Mouse (Mus musculus): ENCODE measurements at regions not wholly inside any gene's neighbourhood (a gene's known extent, or its start where the extent isn't known, plus 50 kb on each side); places are given as distances from the start of the nearest gene placed in this dataset.

GRCm38 (mm10) chr11:57958233-57958632 is 50.6 kb upstream of the Larp1 start:
- H3K27ac ChIP-seq: peak overlapping the region; percentile 97
- ATAC-seq (ENCODE audit: low read depth): no peak
- peaks cover 95% of the 10 kb centered on the region for H3K4me1 ChIP-seq (replicated peaks)
- no peaks in the 10 kb centered on the region for H3K36me3 ChIP-seq
- no peaks in the 10 kb centered on the region for H3K27me3 ChIP-seq
- H3K9ac ChIP-seq: peak overlapping the region; percentile 39
- 48% methylated on average over 7 of the region's 7 CpGs for WGBS (ENCODE audit: insufficient replicate concordance)
- H3K9me3 ChIP-seq (replicated peaks): no peaks in the 10 kb centered on the region
- no peak overlapping the region for H3K4me3 ChIP-seq (replicated peaks)
- peak overlapping the region; percentile 52 for H3K4me2 ChIP-seq
- DNase-seq: no peak

- Histone ChIP-seq H3K27me3 (no peaks in the 10 kb centered on the region), H3K9me3 (replicated peaks) (no peaks in the 10 kb centered on the region), H3K27ac (peak overlapping the region; percentile 97), H3K9ac (no peak overlapping the region), H3K36me3 (no peaks in the 10 kb centered on the region), H3K4me1 (replicated peaks) (peaks cover 99% of the 10 kb centered on the region), H3K4me2 (no peak overlapping the region), H3K4me3 (replicated peaks) (no peak overlapping the region)
- WGBS (ENCODE audit: insufficient replicate concordance): 76% methylated on average over 9 of the region's 9 CpGs
- ATAC-seq (ENCODE audit: low read depth): no peak
- DNase-seq: no peak
Measured at GRCm38 (mm10) chr11:57956909-57957308, 52.0 kb upstream of the Larp1 start.

GRCm38 (mm10) chr11:57956076-57956475 is 52.8 kb upstream of the Larp1 start:
- H3K4me2 ChIP-seq: no peak overlapping the region
- ATAC-seq (ENCODE audit: low read depth): no peak
- no peak overlapping the region for H3K4me3 ChIP-seq (replicated peaks)
- peak overlapping the region; percentile 97 for H3K27ac ChIP-seq
- no peaks in the 10 kb centered on the region for H3K27me3 ChIP-seq
- no peaks in the 10 kb centered on the region for H3K9me3 ChIP-seq (replicated peaks)
- H3K36me3 ChIP-seq: no peaks in the 10 kb centered on the region
- peaks cover 99% of the 10 kb centered on the region for H3K4me1 ChIP-seq (replicated peaks)
- DNase-seq: no peak
- 72% methylated on average over 2 of the region's 2 CpGs for WGBS (ENCODE audit: insufficient replicate concordance)
- H3K9ac ChIP-seq: peak overlapping the region; percentile 64

GRCm38 (mm10) chr11:57955476-57955875 is 53.4 kb upstream of the Larp1 start:
- WGBS (ENCODE audit: insufficient replicate concordance): 76% methylated on average over 7 of the region's 7 CpGs
- Histone ChIP-seq H3K9ac (peak overlapping the region; percentile 78), H3K36me3 (no peaks in the 10 kb centered on the region), H3K4me2 (peak overlapping the region; percentile 66), H3K4me3 (replicated peaks) (no peak overlapping the region), H3K4me1 (replicated peaks) (peaks cover 96% of the 10 kb centered on the region), H3K27ac (peak overlapping the region; percentile 97), H3K27me3 (no peaks in the 10 kb centered on the region), H3K9me3 (replicated peaks) (no peaks in the 10 kb centered on the region)
- no peak for ATAC-seq (ENCODE audit: low read depth)
- DNase-seq: no peak

GRCm38 (mm10) chr11:57954510-57955184 is 54.2 kb upstream of the Larp1 start:
- Histone ChIP-seq H3K4me3 (replicated peaks) (peak overlapping the region; percentile 36), H3K9me3 (replicated peaks) (no peaks in the 10 kb centered on the region), H3K27ac (peak overlapping the region; percentile 97), H3K36me3 (no peaks in the 10 kb centered on the region), H3K4me2 (peak overlapping the region; percentile 66), H3K27me3 (no peaks in the 10 kb centered on the region), H3K4me1 (replicated peaks) (peaks cover 96% of the 10 kb centered on the region), H3K9ac (peak overlapping the region; percentile 78)
- WGBS (ENCODE audit: insufficient replicate concordance): 12% methylated on average over 10 of the region's 10 CpGs
- ATAC-seq (ENCODE audit: low read depth) (peak; percentile 93), DNase-seq (peak; percentile 92)

GRCm38 (mm10) chr11:57953694-57954093 is 55.2 kb upstream of the Larp1 start:
- H3K4me1 ChIP-seq (replicated peaks): peaks cover 94% of the 10 kb centered on the region
- ATAC-seq (ENCODE audit: low read depth) (no peak), DNase-seq (no peak)
- H3K27ac ChIP-seq: peak overlapping the region; percentile 97
- no peak overlapping the region for H3K4me3 ChIP-seq (replicated peaks)
- no peaks in the 10 kb centered on the region for H3K36me3 ChIP-seq
- H3K9ac ChIP-seq: peak overlapping the region; percentile 78
- peak overlapping the region; percentile 66; the same call in 1 of the 2 replicates for H3K4me2 ChIP-seq
- 72% methylated on average over 7 of the region's 7 CpGs for WGBS (ENCODE audit: insufficient replicate concordance)
- H3K27me3 ChIP-seq: no peaks in the 10 kb centered on the region
- H3K9me3 ChIP-seq (replicated peaks): no peaks in the 10 kb centered on the region

GRCm38 (mm10) chr11:57952619-57953018 is 56.2 kb upstream of the Larp1 start:
- Histone ChIP-seq H3K9ac (peak overlapping the region; percentile 78), H3K36me3 (no peaks in the 10 kb centered on the region), H3K27ac (peak overlapping the region; percentile 97), H3K27me3 (no peaks in the 10 kb centered on the region), H3K4me1 (replicated peaks) (peaks cover 83% of the 10 kb centered on the region), H3K4me2 (peak overlapping the region; percentile 66), H3K9me3 (replicated peaks) (no peaks in the 10 kb centered on the region), H3K4me3 (replicated peaks) (peak overlapping the region; percentile 13)
- DNase-seq (peak; percentile 73), ATAC-seq (ENCODE audit: low read depth) (peak; percentile 80)
- 24% methylated on average over 3 of the region's 3 CpGs for WGBS (ENCODE audit: insufficient replicate concordance)

GRCm38 (mm10) chr11:57951541-57952326 is 57.1 kb upstream of the Larp1 start:
- ATAC-seq (ENCODE audit: low read depth) (no peak), DNase-seq (no peak)
- Histone ChIP-seq H3K4me3 (replicated peaks) (no peak overlapping the region), H3K9me3 (replicated peaks) (no peaks in the 10 kb centered on the region), H3K4me1 (replicated peaks) (peaks cover 74% of the 10 kb centered on the region), H3K9ac (peak overlapping the region; percentile 78), H3K27me3 (no peaks in the 10 kb centered on the region), H3K4me2 (peak overlapping the region; percentile 66), H3K36me3 (no peaks in the 10 kb centered on the region), H3K27ac (peak overlapping the region; percentile 97)
- WGBS (ENCODE audit: insufficient replicate concordance): 62% methylated on average over 20 of the region's 20 CpGs

- ATAC-seq (ENCODE audit: low read depth) (no peak), DNase-seq (no peak)
- peak overlapping the region; percentile 97 for H3K27ac ChIP-seq
- H3K4me2 ChIP-seq: no peak overlapping the region
- H3K27me3 ChIP-seq: no peaks in the 10 kb centered on the region
- no peaks in the 10 kb centered on the region for H3K9me3 ChIP-seq (replicated peaks)
- peaks cover 68% of the 10 kb centered on the region for H3K4me1 ChIP-seq (replicated peaks)
- H3K36me3 ChIP-seq: no peaks in the 10 kb centered on the region
- no peak overlapping the region for H3K4me3 ChIP-seq (replicated peaks)
- H3K9ac ChIP-seq: peak overlapping the region; percentile 78
- under 1% methylated on average over 4 of the region's 4 CpGs for WGBS (ENCODE audit: insufficient replicate concordance)
Measured at GRCm38 (mm10) chr11:57950989-57951388, 57.9 kb upstream of the Larp1 start.

GRCm38 (mm10) chr11:57949067-57949466 is 59.8 kb upstream of the Larp1 start:
- H3K9me3 ChIP-seq (replicated peaks): no peaks in the 10 kb centered on the region
- WGBS (ENCODE audit: insufficient replicate concordance): 61% methylated on average over 9 of the region's 9 CpGs
- no peak overlapping the region for H3K27ac ChIP-seq
- DNase-seq: no peak
- no peak for ATAC-seq (ENCODE audit: low read depth)
- no peaks in the 10 kb centered on the region for H3K27me3 ChIP-seq
- H3K4me3 ChIP-seq (replicated peaks): no peak overlapping the region
- H3K4me1 ChIP-seq (replicated peaks): peaks cover 48% of the 10 kb centered on the region
- no peak overlapping the region for H3K4me2 ChIP-seq
- no peaks in the 10 kb centered on the region for H3K36me3 ChIP-seq
- H3K9ac ChIP-seq: no peak overlapping the region

GRCm38 (mm10) chr11:57947347-57947746 is 61.5 kb upstream of the Larp1 start:
- Histone ChIP-seq H3K27ac (no peak overlapping the region), H3K27me3 (no peaks in the 10 kb centered on the region), H3K36me3 (no peaks in the 10 kb centered on the region), H3K4me3 (replicated peaks) (no peak overlapping the region), H3K4me1 (replicated peaks) (peaks cover 31% of the 10 kb centered on the region), H3K9me3 (replicated peaks) (no peaks in the 10 kb centered on the region), H3K4me2 (no peak overlapping the region), H3K9ac (no peak overlapping the region)
- no peak for DNase-seq
- no peak for ATAC-seq (ENCODE audit: low read depth)
- WGBS (ENCODE audit: insufficient replicate concordance): 59% methylated on average over 4 of the region's 4 CpGs
